Comparison of ENCODE assay signal across 9 mouse cellular contexts in the genomic region with DNA sequence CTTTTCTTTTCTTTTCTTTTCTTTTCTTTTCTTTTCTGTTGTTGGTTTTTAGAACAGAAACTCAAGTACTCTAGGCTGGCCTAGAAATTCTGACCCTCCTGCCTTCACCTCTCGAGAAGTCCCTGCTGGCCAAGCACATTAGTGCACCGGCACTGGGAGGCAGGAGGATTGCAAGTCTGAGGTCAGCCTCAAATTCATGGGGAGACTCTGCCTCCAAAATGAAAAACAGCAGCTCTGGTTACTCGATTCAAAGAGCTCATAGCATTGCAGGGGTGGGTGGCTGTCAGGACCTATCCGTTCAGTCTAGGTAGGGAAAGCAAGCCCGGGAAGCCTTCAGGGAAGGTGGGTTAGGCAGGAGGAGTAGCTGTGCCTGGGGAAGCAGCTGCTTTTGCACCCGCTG. TPM values are rescaled to one million over a fixed set of nuclear protein-coding genes. Genes with fewer than 3 reads are reported as not detected.
DNase-seq lines count a peak whose midpoint lies in the region; ATAC-seq and TF ChIP-seq lines count a peak whose summit lies in the region.
"Had no signal": no experiment of that assay in that cellular context is flagged by ENCODE, and none has a peak within 500 bp of the region (broad histone marks: within the 10 kb centered on the region; RNA-seq: fewer than 3 reads in every experiment).

No protein-coding gene starts in this region.

- H3K36me3 ChIP-seq in forebrain, embryonic 10.5 days (replicated peaks): peaks cover 28% of the 10 kb centered on the region
- H3K36me3 ChIP-seq in forebrain, embryonic 15.5 days: peaks cover 5% of the 10 kb centered on the region; the same call in 1 of the 2 replicates
- peaks cover 19% of the 10 kb centered on the region for H3K36me3 ChIP-seq in liver, postnatal 0 days (replicated peaks; ENCODE audit: insufficient read depth, low read length)
- H3K36me3 ChIP-seq in limb, embryonic 12.5 days: peaks cover 65% of the 10 kb centered on the region
- peaks cover 3% of the 10 kb centered on the region for H3K36me3 ChIP-seq in stomach, postnatal 0 days (ENCODE audit: control insufficient read depth, insufficient read depth, low read length)
- no peaks in the 10 kb centered on the region for H3K36me3 ChIP-seq in thymus, adult 2 months (ENCODE audit: control insufficient read depth, insufficient read depth, low read length)

- H3K4me3 ChIP-seq in forebrain, embryonic 10.5 days: no peak overlapping the region
- no peak overlapping the region for H3K4me3 ChIP-seq in forebrain, embryonic 15.5 days
- H3K4me3 ChIP-seq in liver, postnatal 0 days (ENCODE audit: low read depth, low read length): no peak overlapping the region
- H3K4me3 ChIP-seq in limb, embryonic 12.5 days (replicated peaks): no peak overlapping the region
- no peak overlapping the region for H3K4me3 ChIP-seq in stomach, postnatal 0 days (ENCODE audit: low read depth, low read length)
- H3K4me3 ChIP-seq in thymus, adult 2 months (ENCODE audit: control insufficient read depth, insufficient read depth, low read length): no peak overlapping the region

- H3K4me1 ChIP-seq in forebrain, embryonic 10.5 days: peaks cover 24% of the 10 kb centered on the region
- H3K4me1 ChIP-seq in forebrain, embryonic 15.5 days: peaks cover 20% of the 10 kb centered on the region
- H3K4me1 ChIP-seq in liver, postnatal 0 days (ENCODE audit: insufficient read depth): no peaks in the 10 kb centered on the region
- H3K4me1 ChIP-seq in limb, embryonic 12.5 days (replicated peaks): peaks cover 38% of the 10 kb centered on the region
- no peaks in the 10 kb centered on the region; the same call in 1 of the 2 replicates for H3K4me1 ChIP-seq in stomach, postnatal 0 days (replicated peaks; ENCODE audit: control insufficient read depth, insufficient read depth)
- H3K4me1 ChIP-seq in thymus, adult 2 months (replicated peaks; ENCODE audit: control insufficient read depth, insufficient read depth, low read length): no peaks in the 10 kb centered on the region

- no peak overlapping the region for H3K4me2 ChIP-seq in forebrain, embryonic 15.5 days (replicated peaks)
- no peak overlapping the region for H3K4me2 ChIP-seq in liver, postnatal 0 days (ENCODE audit: low read depth, low read length)
- peak overlapping the region; percentile 40 for H3K4me2 ChIP-seq in limb, embryonic 12.5 days
- H3K4me2 ChIP-seq in stomach, postnatal 0 days (replicated peaks; ENCODE audit: low read depth): no peak overlapping the region

- DNase-seq in forebrain, embryonic 10.5 days (ENCODE audit: extremely low spot score, low spot score): no peak
- no peak for DNase-seq in liver, postnatal 0 days
- DNase-seq in liver: no peak
- DNase-seq in stomach, postnatal 0 days (ENCODE audit: low spot score): no peak
- no peak for DNase-seq in testis, postnatal 10 days (ENCODE audit: low spot score)
- no peak for DNase-seq in thymus, adult 2 months
- DNase-seq: cerebellum, postnatal 14 days had no signal

- WGBS in forebrain, embryonic 10.5 days: 62% methylated on average over 6 of the region's 6 CpGs
- WGBS in forebrain, embryonic 15.5 days: 46% methylated on average over 6 of the region's 6 CpGs
- WGBS in liver, postnatal 0 days (ENCODE audit: insufficient replicate concordance): 64% methylated on average over 6 of the region's 6 CpGs
- 26% methylated on average over 6 of the region's 6 CpGs for WGBS in limb, embryonic 12.5 days
- 38% methylated on average over 6 of the region's 6 CpGs for WGBS in stomach, postnatal 0 days
- WGBS in thymus, adult 2 months: 92% methylated on average over 6 of the region's 6 CpGs

- no peak for TF ChIP-seq EP300 in liver, postnatal 0 days (IDR thresholded peaks at IDR 0.05; ENCODE audit: low read depth)
- TF ChIP-seq EP300 in stomach, postnatal 0 days (optimal IDR thresholded peaks at IDR 0.05): no peak

- no peaks in the 10 kb centered on the region for H3K9me3 ChIP-seq in forebrain, embryonic 10.5 days
- no peaks in the 10 kb centered on the region for H3K9me3 ChIP-seq in forebrain, embryonic 15.5 days
- H3K9me3 ChIP-seq in liver, postnatal 0 days (ENCODE audit: low read length): no peaks in the 10 kb centered on the region
- no peaks in the 10 kb centered on the region for H3K9me3 ChIP-seq in limb, embryonic 12.5 days
- no peaks in the 10 kb centered on the region for H3K9me3 ChIP-seq in stomach, postnatal 0 days (ENCODE audit: control insufficient read depth, low read length)

- H3K9ac ChIP-seq in forebrain, embryonic 15.5 days (replicated peaks): no peak overlapping the region
- H3K9ac ChIP-seq in liver, postnatal 0 days (replicated peaks): no peak overlapping the region
- no peak overlapping the region for H3K9ac ChIP-seq in limb, embryonic 12.5 days (replicated peaks)
- H3K9ac ChIP-seq in stomach, postnatal 0 days (ENCODE audit: low read length): no peak overlapping the region

- 0 out of 2 replicates have a peak, but pooled peaks have one; percentile 15 for TF ChIP-seq CTCF in liver, postnatal 0 days (IDR thresholded peaks at IDR 0.05; ENCODE audit: low read depth)
- TF ChIP-seq CTCF in stomach, postnatal 0 days (IDR thresholded peaks at IDR 0.05; ENCODE audit: low read depth): peak; percentile 49
- no peak for TF ChIP-seq CTCF in thymus, adult 2 months (IDR thresholded peaks at IDR 0.05; ENCODE audit: borderline replicate concordance, control insufficient read depth, extremely low read depth, insufficient read depth, low read length, poor library complexity)

- peak overlapping the region; percentile 60 for H3K27ac ChIP-seq in forebrain, embryonic 10.5 days
- no peak overlapping the region for H3K27ac ChIP-seq in forebrain, embryonic 15.5 days (replicated peaks)
- no peak overlapping the region for H3K27ac ChIP-seq in liver, postnatal 0 days (ENCODE audit: low read depth)
- H3K27ac ChIP-seq in limb, embryonic 12.5 days: peak overlapping the region; percentile 94
- peak overlapping the region; percentile 63 for H3K27ac ChIP-seq in stomach, postnatal 0 days (replicated peaks)
- no peak overlapping the region for H3K27ac ChIP-seq in thymus, adult 2 months (ENCODE audit: control insufficient read depth, insufficient read depth, low read length)

- TF ChIP-seq POLR2A in thymus, adult 2 months (IDR thresholded peaks at IDR 0.05; ENCODE audit: control insufficient read depth, extremely low read depth, insufficient read depth, low read length, poor library complexity): no peak

- ATAC-seq in forebrain, embryonic 15.5 days (replicated peaks): no peak
- ATAC-seq in liver, postnatal 0 days: no peak
- peak; percentile 12; the same call in 1 of the 2 replicates for ATAC-seq in limb, embryonic 12.5 days (ENCODE audit: insufficient number of reproducible peaks, insufficient read depth, low FRiP score, low TSS enrichment, low read depth)
- ATAC-seq in stomach, postnatal 0 days (ENCODE audit: low FRiP score, low TSS enrichment): no peak

- H3K27me3 ChIP-seq in forebrain, embryonic 10.5 days (ENCODE audit: poor library complexity, severe bottlenecking): peaks cover 36% of the 10 kb centered on the region
- H3K27me3 ChIP-seq in forebrain, embryonic 15.5 days: no peaks in the 10 kb centered on the region
- no peaks in the 10 kb centered on the region for H3K27me3 ChIP-seq in liver, postnatal 0 days (ENCODE audit: insufficient read depth, low read length)
- H3K27me3 ChIP-seq in limb, embryonic 12.5 days: no peaks in the 10 kb centered on the region
- no peaks in the 10 kb centered on the region for H3K27me3 ChIP-seq in stomach, postnatal 0 days (ENCODE audit: control insufficient read depth, insufficient read depth, low read length)
- no peaks in the 10 kb centered on the region for H3K27me3 ChIP-seq in thymus, adult 2 months (ENCODE audit: control insufficient read depth, insufficient read depth, low read length)

RNA-seq across cellular contexts. Expression of gene Dnmt3a, which starts 37.0 kb away (rescaled TPM):
- 117 and 119 TPM in 2 replicates for polyA plus RNA-seq in forebrain, embryonic 10.5 days (2016; fragmentation: Nextera tagmentation; extraction: Ambion mirVana)
- 90.4 and 95.4 TPM in 2 replicates for polyA plus RNA-seq in forebrain, embryonic 15.5 days (2015; fragmentation: Nextera tagmentation; extraction: Ambion mirVana)
- 21.0 and 24.3 TPM in 2 replicates for polyA plus RNA-seq in liver, postnatal 0 days (2015; fragmentation: Nextera tagmentation; extraction: Ambion mirVana)
- polyA plus RNA-seq in limb, embryonic 12.5 days (2016; fragmentation: Nextera tagmentation; extraction: Ambion mirVana): 260 and 282 TPM in 2 replicates
- polyA plus RNA-seq in stomach, postnatal 0 days (2015; fragmentation: Nextera tagmentation; extraction: Ambion mirVana): 29.7 and 44.0 TPM in 2 replicates
- polyA plus RNA-seq in thymus, adult 2 months (2012; rRNA removed): 40.9 and 55.1 TPM in 2 replicates

Comparison
In these comparisons a context has a peak if more than half of its experiments do, and no peak if none do; other contexts are left out.
1. H3K27ac ChIP-seq: peak in forebrain, embryonic 10.5 days (single experiment), limb, embryonic 12.5 days (single experiment) and stomach, postnatal 0 days (single experiment); none in forebrain, embryonic 15.5 days (single experiment), liver, postnatal 0 days (single experiment) and thymus, adult 2 months (single experiment).